Mouse (Mus musculus): ENCODE results near the gene Leng8. TPM values are rescaled to one million over a fixed set of nuclear protein-coding genes. Genes with fewer than 3 reads are reported as not detected.
"Not testable (repeated sequence)": the region's sequence is repeated elsewhere in the genome, so short reads cannot be mapped to it uniquely, and the experiment has no call there.

Gene Leng8
- polyA plus RNA-seq, 1 experiment from 2014 or later, result 66.7 TPM

GRCm38 (mm10) chr7:4150059-4150541 lies 13.3 kb downstream of the Leng8 start, which contains the start of gene Leng9:
Gene Leng9 (minus strand): TSS chr7:4150374.
- Histone ChIP-seq H3K9me3 (ENCODE audit: control insufficient read depth, low read length) (no peaks in the 10 kb centered on the region), H3K9ac (peak within 1 kb of the TSS; percentile 84), H3K27ac (peak within 1 kb of the TSS; percentile 92), H3K4me1 (replicated peaks; ENCODE audit: control insufficient read depth, insufficient read depth, low read length) (peaks cover 29% of the 10 kb centered on the region), H3K27me3 (ENCODE audit: control insufficient read depth, insufficient read depth, low read length) (peaks cover 31% of the 10 kb centered on the region), H3K4me2 (replicated peaks) (peak within 1 kb of the TSS; percentile 93), H3K4me3 (replicated peaks; ENCODE audit: low read length) (peak within 1 kb of the TSS; percentile 70), H3K36me3 (replicated peaks; ENCODE audit: control insufficient read depth, insufficient read depth) (peaks cover 29% of the 10 kb centered on the region)
- ATAC-seq (ENCODE audit: low FRiP score) (peak; percentile 21), DNase-seq (ENCODE audit: low spot score) (no peak)
- 1% methylated on average over 14 of the region's 14 CpGs for WGBS

DNA sequence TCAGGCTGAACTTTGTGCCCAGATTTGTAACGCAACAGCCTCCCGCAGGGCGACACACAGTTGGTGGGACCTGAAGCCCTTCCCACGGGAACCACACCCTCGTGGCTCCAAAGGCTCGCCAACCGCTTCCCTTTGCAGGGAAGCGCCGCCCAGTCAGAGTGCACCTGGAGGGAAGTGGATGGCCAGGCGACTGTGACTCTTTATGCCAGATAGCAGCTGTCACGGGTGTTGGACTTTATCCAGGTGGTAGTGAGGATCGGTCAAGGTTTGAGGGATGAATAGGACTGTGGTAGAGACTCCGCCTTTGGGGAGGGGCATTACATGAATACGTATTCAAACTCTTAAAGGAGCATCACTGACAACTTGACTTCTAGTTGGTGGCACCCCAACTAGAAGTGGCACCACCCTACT lies 14.0 kb downstream of the Leng8 start:
- WGBS, result 7% methylated on average over 14 of the region's 14 CpGs
- peak overlapping the region; percentile 93 for H3K4me2 ChIP-seq (replicated peaks)
- ATAC-seq (ENCODE audit: low FRiP score) (peak; percentile 13; the same call in 1 of the 2 replicates), DNase-seq (ENCODE audit: low spot score) (peak; percentile 53)
- peak overlapping the region; percentile 70 for H3K4me3 ChIP-seq (replicated peaks; ENCODE audit: low read length)
- H3K9ac ChIP-seq, result peak overlapping the region; percentile 44
- H3K27me3 ChIP-seq (ENCODE audit: control insufficient read depth, insufficient read depth, low read length), result peaks cover 31% of the 10 kb centered on the region
- H3K36me3 ChIP-seq (replicated peaks; ENCODE audit: control insufficient read depth, insufficient read depth), result peaks cover 22% of the 10 kb centered on the region
- peaks cover 29% of the 10 kb centered on the region for H3K4me1 ChIP-seq (replicated peaks; ENCODE audit: control insufficient read depth, insufficient read depth, low read length)
- no peak overlapping the region for H3K27ac ChIP-seq
- no peaks in the 10 kb centered on the region for H3K9me3 ChIP-seq (ENCODE audit: control insufficient read depth, low read length)

DNA sequence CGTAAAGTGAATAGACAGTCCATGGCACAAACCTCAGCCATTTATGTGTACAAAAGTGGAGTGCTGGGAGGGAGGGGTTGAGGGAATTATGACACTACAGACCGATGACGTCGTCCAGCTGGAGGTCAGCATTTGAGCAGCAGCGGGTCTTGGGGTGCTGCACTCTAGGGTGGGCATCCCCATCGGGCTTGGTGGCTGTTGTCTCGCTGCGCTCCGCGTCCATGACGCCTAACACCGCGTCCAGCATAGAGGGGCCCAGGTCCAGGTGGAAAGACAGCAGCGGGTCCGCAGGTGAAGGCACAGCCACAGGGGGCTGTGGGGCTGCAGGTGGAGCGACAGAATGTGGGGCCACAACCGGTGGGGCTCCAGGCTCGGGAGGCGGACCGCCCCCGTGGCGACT lies 14.4 kb downstream of the Leng8 start:
- DNase-seq (ENCODE audit: low spot score) (no peak), ATAC-seq (ENCODE audit: low FRiP score) (no peak)
- peaks cover 17% of the 10 kb centered on the region for H3K36me3 ChIP-seq (replicated peaks; ENCODE audit: control insufficient read depth, insufficient read depth)
- H3K9ac ChIP-seq, result 0 out of 2 replicates have a peak overlapping the region, but pooled peaks have one; percentile 22
- peaks cover 31% of the 10 kb centered on the region for H3K27me3 ChIP-seq (ENCODE audit: control insufficient read depth, insufficient read depth, low read length)
- H3K4me3 ChIP-seq (replicated peaks; ENCODE audit: low read length), result peak overlapping the region; percentile 70
- WGBS, result 10% methylated on average over 22 of the region's 22 CpGs
- peak overlapping the region; percentile 93 for H3K4me2 ChIP-seq (replicated peaks)
- H3K4me1 ChIP-seq (replicated peaks; ENCODE audit: control insufficient read depth, insufficient read depth, low read length), result peaks cover 29% of the 10 kb centered on the region
- H3K9me3 ChIP-seq (ENCODE audit: control insufficient read depth, low read length), result no peaks in the 10 kb centered on the region
- H3K27ac ChIP-seq, result no peak overlapping the region

DNA sequence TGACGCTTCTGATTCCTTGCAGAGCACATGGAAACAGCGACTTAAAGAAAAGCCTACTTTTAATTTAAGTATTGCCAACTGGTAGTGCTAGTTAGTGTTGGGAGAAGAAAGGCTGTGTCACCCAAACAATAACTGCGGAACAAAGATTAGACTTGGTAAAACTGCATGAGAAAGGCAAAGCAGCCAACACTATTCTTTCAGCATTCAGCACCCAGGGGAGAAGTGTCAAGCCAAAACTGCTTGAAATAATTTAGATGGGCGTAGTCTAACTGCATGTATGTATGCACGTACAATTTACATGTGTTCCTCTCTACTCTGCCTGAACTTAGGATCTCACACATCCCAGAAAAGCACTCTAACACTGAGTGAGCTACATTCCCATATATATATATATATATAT lies 17.5 kb downstream of the Leng8 start:
- Histone ChIP-seq H3K36me3 (replicated peaks; ENCODE audit: control insufficient read depth, insufficient read depth) (no peaks in the 10 kb centered on the region), H3K9ac (no peak overlapping the region), H3K27me3 (ENCODE audit: control insufficient read depth, insufficient read depth, low read length) (peaks cover 31% of the 10 kb centered on the region), H3K4me1 (replicated peaks; ENCODE audit: control insufficient read depth, insufficient read depth, low read length) (peaks cover 20% of the 10 kb centered on the region), H3K4me3 (replicated peaks; ENCODE audit: low read length) (no peak overlapping the region), H3K9me3 (ENCODE audit: control insufficient read depth, low read length) (no peaks in the 10 kb centered on the region), H3K27ac (no peak overlapping the region), H3K4me2 (replicated peaks) (no peak overlapping the region)
- no peak for DNase-seq (ENCODE audit: low spot score)
- WGBS, result 77% methylated on average over 5 of the region's 5 CpGs
- ATAC-seq (ENCODE audit: low FRiP score), result no peak

- no peaks in the 10 kb centered on the region for H3K36me3 ChIP-seq (replicated peaks; ENCODE audit: control insufficient read depth, insufficient read depth)
- H3K4me3 ChIP-seq (replicated peaks; ENCODE audit: low read length), result no peak overlapping the region
- DNase-seq (ENCODE audit: low spot score) (no peak), ATAC-seq (ENCODE audit: low FRiP score) (no peak)
- no peak overlapping the region for H3K27ac ChIP-seq
- H3K27me3 ChIP-seq (ENCODE audit: control insufficient read depth, insufficient read depth, low read length), result peaks cover 31% of the 10 kb centered on the region
- WGBS, result 26% methylated on average over 4 of the region's 4 CpGs
- no peak overlapping the region for H3K4me2 ChIP-seq (replicated peaks)
- no peak overlapping the region for H3K9ac ChIP-seq
- peaks cover 16% of the 10 kb centered on the region for H3K4me1 ChIP-seq (replicated peaks; ENCODE audit: control insufficient read depth, insufficient read depth, low read length)
- no peaks in the 10 kb centered on the region for H3K9me3 ChIP-seq (ENCODE audit: control insufficient read depth, low read length)
Measured at GRCm38 (mm10) chr7:4154976-4155375, 18.1 kb downstream of the Leng8 start.

DNA sequence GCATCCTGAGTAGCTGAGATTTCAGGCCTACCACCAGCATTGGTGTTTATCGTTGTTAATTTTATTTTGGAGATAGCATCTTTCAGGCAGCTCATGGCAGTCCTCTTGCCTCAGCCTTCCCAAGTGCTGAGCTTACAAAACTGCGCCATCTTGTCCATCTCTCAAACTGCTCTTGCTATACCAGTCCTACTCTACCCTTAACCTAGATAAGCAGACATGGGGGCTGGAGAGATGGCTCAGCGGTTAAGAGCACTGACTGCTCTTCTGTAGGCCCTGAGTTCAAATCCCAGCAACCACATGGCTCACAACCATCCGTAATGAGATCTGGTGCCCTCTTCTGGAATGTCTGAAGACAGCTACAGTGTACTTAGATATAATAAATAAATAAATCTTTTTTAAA lies 24.8 kb downstream of the Leng8 start:
- not testable (repeated sequence) for H3K4me2 ChIP-seq (replicated peaks); ATAC-seq (ENCODE audit: low FRiP score); H3K4me1 ChIP-seq (replicated peaks; ENCODE audit: control insufficient read depth, insufficient read depth, low read length); DNase-seq (ENCODE audit: low spot score); H3K27me3 ChIP-seq (ENCODE audit: control insufficient read depth, insufficient read depth, low read length); H3K4me3 ChIP-seq (replicated peaks; ENCODE audit: low read length); H3K36me3 ChIP-seq (replicated peaks; ENCODE audit: control insufficient read depth, insufficient read depth); H3K9me3 ChIP-seq (ENCODE audit: control insufficient read depth, low read length); H3K9ac ChIP-seq; H3K27ac ChIP-seq
- WGBS, result over 99% methylated on average over 4 of the region's 4 CpGs

DNA sequence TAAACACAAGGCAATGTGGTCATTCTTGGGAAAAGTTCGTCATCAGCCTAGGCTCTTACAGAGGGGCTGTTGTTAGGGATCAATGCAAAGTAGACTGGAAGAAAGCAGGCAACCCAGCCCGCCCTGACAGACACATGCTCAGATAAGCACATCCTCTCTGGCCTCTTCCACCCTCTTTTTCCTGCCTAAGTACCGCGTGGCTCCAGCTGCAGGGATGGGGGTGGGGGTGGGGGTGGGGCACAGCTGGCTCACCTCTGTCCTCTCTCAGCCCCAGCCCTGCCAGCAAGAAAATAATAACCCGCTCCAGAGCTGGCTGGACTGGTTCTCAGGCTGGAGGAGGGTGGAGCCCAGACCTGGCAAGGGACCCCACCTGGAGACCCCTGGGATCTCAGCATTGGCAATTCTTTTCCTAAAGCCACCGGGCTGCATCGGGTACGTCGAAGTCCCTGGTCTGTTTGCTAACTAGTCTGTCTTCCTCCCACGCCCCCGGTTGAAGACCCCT lies 26.8 kb downstream of the Leng8 start:
- Histone ChIP-seq H3K27me3 (ENCODE audit: control insufficient read depth, insufficient read depth, low read length) (no peaks in the 10 kb centered on the region), H3K9ac (peak overlapping the region; percentile 25), H3K4me2 (replicated peaks) (peak overlapping the region; percentile 43), H3K36me3 (replicated peaks; ENCODE audit: control insufficient read depth, insufficient read depth) (no peaks in the 10 kb centered on the region), H3K4me3 (replicated peaks; ENCODE audit: low read length) (peak overlapping the region; percentile 25), H3K27ac (no peak overlapping the region), H3K4me1 (replicated peaks; ENCODE audit: control insufficient read depth, insufficient read depth, low read length) (peaks cover 5% of the 10 kb centered on the region), H3K9me3 (ENCODE audit: control insufficient read depth, low read length) (no peaks in the 10 kb centered on the region)
- no peak for DNase-seq (ENCODE audit: low spot score)
- WGBS, result 3% methylated on average over 11 of the region's 11 CpGs
- ATAC-seq (ENCODE audit: low FRiP score), result no peak

DNA sequence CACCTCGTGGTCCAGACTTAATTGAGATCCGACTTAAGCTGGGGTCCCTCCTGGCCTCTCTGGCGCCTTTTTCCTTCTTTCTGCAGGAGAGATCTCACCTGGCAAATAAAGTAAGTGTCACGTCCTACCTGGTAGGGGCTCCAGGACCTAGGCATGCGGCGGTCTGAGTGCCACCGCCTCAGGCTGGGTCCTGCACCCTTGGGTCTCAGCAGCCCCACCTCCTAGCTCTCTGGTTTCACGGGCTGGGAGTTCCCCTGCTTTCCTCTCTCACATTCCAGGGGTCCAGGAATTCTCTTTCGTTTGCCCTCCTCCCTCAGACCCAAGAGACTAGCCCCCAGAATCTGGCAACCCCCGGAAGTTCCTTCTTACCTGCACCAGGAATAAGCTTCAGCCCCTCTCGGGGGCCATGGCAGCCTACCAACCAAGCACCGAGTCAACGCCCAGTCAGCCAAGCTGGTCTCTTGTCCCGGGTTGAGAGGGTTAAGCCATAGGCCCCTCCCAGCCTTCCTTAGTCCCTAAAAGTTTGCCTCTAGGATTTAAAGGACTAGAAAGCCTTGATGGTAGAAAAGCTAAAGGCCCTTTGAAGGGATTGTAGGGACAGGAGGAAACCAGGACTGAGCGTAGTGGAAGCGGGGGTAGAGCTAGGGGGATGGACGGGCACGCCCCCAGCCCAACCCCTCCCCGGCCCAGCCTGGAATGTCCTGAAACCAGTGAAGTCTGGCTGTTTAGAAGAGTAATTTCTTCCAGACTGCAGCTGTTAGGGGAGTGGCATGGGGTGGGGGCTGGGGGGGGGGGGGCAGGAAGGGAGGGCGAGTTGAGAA lies 27.5 kb downstream of the Leng8 start, which contains the start of gene Cdc42ep5:
TSS of gene Cdc42ep5 (minus strand) at position 771 of the 821 bp plus-strand sequence.
- Histone ChIP-seq H3K4me2 (replicated peaks) (peak within 1 kb of the TSS; percentile 43), H3K4me3 (replicated peaks; ENCODE audit: low read length) (peak within 1 kb of the TSS; percentile 25), H3K9me3 (ENCODE audit: control insufficient read depth, low read length) (no peaks in the 10 kb centered on the region), H3K9ac (peak within 1 kb of the TSS; percentile 25), H3K36me3 (replicated peaks; ENCODE audit: control insufficient read depth, insufficient read depth) (no peaks in the 10 kb centered on the region), H3K4me1 (replicated peaks; ENCODE audit: control insufficient read depth, insufficient read depth, low read length) (peaks cover 5% of the 10 kb centered on the region), H3K27ac (no peak within 1 kb of the TSS), H3K27me3 (ENCODE audit: control insufficient read depth, insufficient read depth, low read length) (no peaks in the 10 kb centered on the region)
- WGBS, result under 1% methylated on average over 20 of the region's 20 CpGs
- no peak for DNase-seq (ENCODE audit: low spot score)
- ATAC-seq (ENCODE audit: low FRiP score), result peak; percentile 70; the same call in 1 of the 2 replicates

DNA sequence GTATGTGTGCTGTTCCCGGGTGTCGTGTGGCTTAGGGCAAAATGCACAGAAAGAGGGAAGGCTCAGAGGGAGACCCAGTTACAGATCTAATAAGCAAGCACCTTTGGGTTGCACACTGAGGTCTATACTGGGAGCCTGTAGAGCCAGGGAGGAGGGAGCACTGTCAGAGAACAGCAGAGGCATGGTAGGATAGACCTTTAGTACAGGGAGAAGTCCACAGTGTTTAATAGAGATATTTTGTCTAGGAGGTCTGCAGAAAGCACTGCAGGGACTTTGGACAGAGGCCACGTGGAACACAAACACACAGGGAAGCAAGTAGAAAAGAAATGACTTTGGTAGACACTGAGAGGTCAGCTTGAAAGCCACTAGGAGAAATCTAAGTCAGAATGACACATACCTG lies 28.4 kb downstream of the Leng8 start:
- H3K9ac ChIP-seq, result no peak overlapping the region
- H3K36me3 ChIP-seq (replicated peaks; ENCODE audit: control insufficient read depth, insufficient read depth), result no peaks in the 10 kb centered on the region
- DNase-seq (ENCODE audit: low spot score) (no peak), ATAC-seq (ENCODE audit: low FRiP score) (no peak)
- H3K27me3 ChIP-seq (ENCODE audit: control insufficient read depth, insufficient read depth, low read length), result no peaks in the 10 kb centered on the region
- H3K4me1 ChIP-seq (replicated peaks; ENCODE audit: control insufficient read depth, insufficient read depth, low read length), result peaks cover 5% of the 10 kb centered on the region
- H3K4me3 ChIP-seq (replicated peaks; ENCODE audit: low read length), result no peak overlapping the region
- 30% methylated on average over 3 of the region's 3 CpGs for WGBS
- H3K9me3 ChIP-seq (ENCODE audit: control insufficient read depth, low read length), result no peaks in the 10 kb centered on the region
- peak overlapping the region; percentile 43; the same call in 1 of the 2 replicates for H3K4me2 ChIP-seq (replicated peaks)
- H3K27ac ChIP-seq, result no peak overlapping the region
